Mouse (Mus musculus) intestine, postnatal 0 days (tissue): ENCODE data around the gene Ddrgk1. TPM values are rescaled to one million over a fixed set of nuclear protein-coding genes. Genes with fewer than 3 reads are reported as not detected.
"Not testable (repeated sequence)": the region's sequence is repeated elsewhere in the genome, so short reads cannot be mapped to it uniquely, and the experiment has no call there.

ENCODE experiments used
- ATAC-seq: fragments of 200-750 bp; cut with Nextera tagmentation; 2 replicates; pipeline ENCODE4 v1.8.0; 2017; ENCODE audit warnings: mild to moderate bottlenecking, moderate TSS enrichment, moderate library complexity
- H3K27ac ChIP-seq: fragments of 300-500 bp; sonication (generic); 2 replicates; pipeline ENCODE4 v1.5.1; 2014; ENCODE audit warnings: mild to moderate bottlenecking, low read depth, low read length, moderate library complexity
- H3K27me3 ChIP-seq: fragments of 300-500 bp; sonication (generic); replicated peaks from 2 replicates; pipeline ENCODE4 v1.6.1; 2014; ENCODE audit warnings: low read length, mixed read lengths; ENCODE audit not compliant: control insufficient read depth, insufficient read depth
- H3K36me3 ChIP-seq: fragments of 300-500 bp; sonication (generic); 2 replicates; pipeline ENCODE4 v1.6.1; 2014; ENCODE audit warnings: mild to moderate bottlenecking, moderate library complexity; ENCODE audit not compliant: control insufficient read depth, insufficient read depth
- H3K4me1 ChIP-seq: fragments of 300-500 bp; sonication (generic); replicated peaks from 2 replicates; pipeline ENCODE4 v1.6.1; 2014; ENCODE audit warnings: antibody characterized with exemption, low read length, mixed read lengths; ENCODE audit not compliant: control insufficient read depth, insufficient read depth
- H3K4me2 ChIP-seq: fragments of 300-500 bp; sonication (generic); replicated peaks from 2 replicates; pipeline ENCODE4 v1.6.1; 2014; ENCODE audit warnings: low read depth, mild to moderate bottlenecking, moderate library complexity
- H3K4me3 ChIP-seq: fragments of 300-500 bp; sonication (generic); 2 replicates; pipeline ENCODE4 v1.5.1; 2014; ENCODE audit warnings: low read depth, low read length
- H3K9ac ChIP-seq: fragments of 300-500 bp; sonication (generic); 2 replicates; pipeline ENCODE4 v1.6.1; 2014; ENCODE audit warnings: mild to moderate bottlenecking, low read depth, low read length
- H3K9me3 ChIP-seq: fragments of 300-500 bp; sonication (generic); 2 replicates; pipeline ENCODE4 v1.6.1; 2016; ENCODE audit warnings: mixed run types; ENCODE audit not compliant: control insufficient read depth
- CTCF ChIP-seq: sonication (generic); IDR thresholded peaks from 2 replicates; pipeline ENCODE4 v1.5.1; 2016; ENCODE audit warnings: low read depth, mild to moderate bottlenecking, control low read depth, antibody characterized with exemption, moderate library complexity
- WGBS: fragments of 180-500 bp; shearing (Covaris S2); extraction: QIAGEN DNeasy Blood & Tissue Kit; methylation state at CpG from one replicate; pipeline ENCODE4 v1.1.7; 2014; 5-methylcytosine and 5-hydroxymethylcytosine counted together
- polyA plus RNA-seq: library from polyadenylated mRNA; unstranded; fragments of >200 nt; fragmentation: Nextera tagmentation; extraction: Ambion mirVana; gene quantifications from 2 replicates; pipeline ENCODE4 v1.2.1, GENCODE M21; 2015

Gene Ddrgk1
- polyA plus RNA-seq, 1 experiment from 2014 or later: 118 TPM

DNA sequence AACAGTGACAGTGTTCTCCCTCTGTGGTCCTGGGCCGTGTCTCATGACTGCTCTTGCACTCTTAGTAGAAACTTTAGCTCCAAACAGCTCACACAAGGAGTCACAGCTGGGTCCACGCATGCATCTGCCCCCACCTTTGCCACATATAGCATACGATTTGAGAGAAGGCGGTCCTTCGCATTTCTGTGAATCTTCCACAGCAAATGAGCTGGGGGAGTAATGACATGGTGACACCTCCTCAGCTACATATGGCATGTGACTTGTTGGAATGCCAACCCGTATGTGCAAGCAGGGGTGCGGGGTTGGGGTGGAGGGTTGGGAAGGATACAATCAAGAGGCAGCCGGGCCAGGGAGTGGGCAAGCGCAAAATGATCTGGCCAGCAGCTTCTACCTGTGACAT is 7.9 kb downstream of the Ddrgk1 start:
- no peak overlapping the region for H3K4me3 ChIP-seq
- no peak overlapping the region for H3K4me2 ChIP-seq
- peaks cover 76% of the 10 kb centered on the region for H3K36me3 ChIP-seq
- WGBS: 94% methylated on average over 9 of the region's 9 CpGs
- no peaks in the 10 kb centered on the region for H3K4me1 ChIP-seq
- no peaks in the 10 kb centered on the region for H3K9me3 ChIP-seq
- H3K27ac ChIP-seq: no peak overlapping the region
- no peak for TF ChIP-seq CTCF
- H3K9ac ChIP-seq: no peak overlapping the region
- no peaks in the 10 kb centered on the region for H3K27me3 ChIP-seq
- no peak for ATAC-seq

DNA sequence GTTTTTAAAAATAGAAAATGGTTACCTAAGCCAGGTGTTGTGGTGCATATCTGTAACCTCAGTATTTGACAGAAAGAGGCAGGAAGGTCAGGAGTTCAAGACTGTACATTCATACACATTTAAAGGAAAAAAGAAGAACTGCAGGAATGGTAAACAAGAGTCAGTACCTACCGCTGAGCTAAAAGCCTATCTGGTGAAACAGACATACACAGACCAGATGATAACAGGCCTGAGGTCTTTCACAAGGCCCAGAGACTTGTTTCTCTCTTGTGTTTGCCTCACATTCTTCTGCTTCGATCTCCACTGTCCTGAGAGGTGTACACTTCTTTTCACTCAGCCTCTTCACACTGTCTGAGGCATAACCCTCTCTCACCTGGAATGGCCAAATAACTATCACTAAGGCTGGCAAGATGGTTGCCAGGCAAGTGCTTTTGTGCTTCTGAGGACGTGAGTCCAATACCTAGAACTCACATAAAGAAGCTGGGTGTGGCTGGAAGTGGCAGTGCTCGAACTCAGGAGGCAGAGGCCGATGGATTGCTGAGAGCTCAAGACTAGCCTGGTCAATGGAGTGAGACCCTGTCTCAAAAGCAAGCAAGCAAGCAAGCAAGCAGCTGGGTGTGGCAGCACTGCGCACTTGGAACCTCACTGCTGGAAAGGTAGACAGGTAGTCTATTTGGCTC is 8.7 kb downstream of the Ddrgk1 start:
- Histone ChIP-seq H3K36me3 (peaks cover 69% of the 10 kb centered on the region), H3K9me3 (no peaks in the 10 kb centered on the region), H3K9ac (no peak overlapping the region), H3K27me3 (no peaks in the 10 kb centered on the region), H3K27ac (no peak overlapping the region), H3K4me2 (no peak overlapping the region), H3K4me3 (no peak overlapping the region), H3K4me1 (no peaks in the 10 kb centered on the region)
- 90% methylated on average over 6 of the region's 6 CpGs for WGBS
- no peak for ATAC-seq
- TF ChIP-seq CTCF: no peak

GRCm38 (mm10) chr2:130653760-130654159 is 10.7 kb downstream of the Ddrgk1 start:
- H3K4me3 ChIP-seq: no peak overlapping the region
- peaks cover 51% of the 10 kb centered on the region for H3K36me3 ChIP-seq
- H3K9ac ChIP-seq: no peak overlapping the region
- no peak for ATAC-seq
- no peak overlapping the region for H3K27ac ChIP-seq
- 81% methylated on average over 1 of the region's 1 CpGs for WGBS
- no peaks in the 10 kb centered on the region for H3K9me3 ChIP-seq
- H3K27me3 ChIP-seq: no peaks in the 10 kb centered on the region
- H3K4me1 ChIP-seq: no peaks in the 10 kb centered on the region
- TF ChIP-seq CTCF: no peak
- H3K4me2 ChIP-seq: no peak overlapping the region

DNA sequence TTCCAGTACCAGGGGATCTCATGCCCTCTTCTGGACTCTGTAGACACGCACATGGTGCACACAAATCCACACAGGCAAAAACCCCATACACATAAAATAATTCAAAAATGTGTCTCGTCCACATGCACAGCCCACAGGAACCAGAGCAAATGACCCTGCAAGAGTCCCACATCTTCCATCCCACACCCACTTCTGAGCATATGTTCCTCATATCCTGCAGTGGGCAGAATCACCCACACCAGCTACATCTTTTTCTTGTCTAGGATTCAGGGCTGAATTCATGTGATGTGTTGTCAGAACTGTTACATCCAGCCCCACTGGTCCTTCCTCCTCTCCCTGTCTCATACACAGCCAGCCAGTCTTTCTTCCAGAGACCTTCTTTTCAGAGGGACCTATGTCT is 11.2 kb downstream of the Ddrgk1 start:
- peaks cover 46% of the 10 kb centered on the region for H3K36me3 ChIP-seq
- no peaks in the 10 kb centered on the region for H3K9me3 ChIP-seq
- H3K27me3 ChIP-seq: no peaks in the 10 kb centered on the region
- 92% methylated on average over 2 of the region's 2 CpGs for WGBS
- H3K27ac ChIP-seq: no peak overlapping the region
- H3K4me2 ChIP-seq: no peak overlapping the region
- ATAC-seq: no peak
- H3K4me1 ChIP-seq: no peaks in the 10 kb centered on the region
- H3K4me3 ChIP-seq: no peak overlapping the region
- H3K9ac ChIP-seq: no peak overlapping the region
- no peak for TF ChIP-seq CTCF

DNA sequence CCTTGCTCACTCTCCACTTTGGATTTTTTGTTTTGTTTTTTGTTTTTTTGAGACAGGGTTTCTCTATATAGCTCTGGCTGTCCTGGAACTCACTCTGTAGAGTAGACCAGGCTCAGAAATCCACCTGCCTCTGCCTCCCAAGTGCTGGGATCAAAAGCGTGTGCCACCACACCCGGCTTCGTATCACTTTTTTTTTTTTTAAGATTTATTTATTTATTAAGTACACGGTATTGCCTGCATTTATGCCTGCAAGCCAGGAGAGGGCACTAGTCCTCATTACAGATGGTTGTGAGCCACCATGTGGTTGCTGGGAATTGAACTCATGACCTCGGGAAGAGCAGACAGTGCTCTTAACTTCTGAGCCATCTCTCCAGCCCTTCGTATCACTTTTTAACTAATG is 15.4 kb downstream of the Ddrgk1 start:
- not testable (repeated sequence) for H3K27ac ChIP-seq, ATAC-seq, H3K4me3 ChIP-seq, H3K9ac ChIP-seq, H3K4me2 ChIP-seq, H3K9me3 ChIP-seq, H3K4me1 ChIP-seq, H3K27me3 ChIP-seq, H3K36me3 ChIP-seq
- 82% methylated on average over 6 of the region's 6 CpGs for WGBS

DNA sequence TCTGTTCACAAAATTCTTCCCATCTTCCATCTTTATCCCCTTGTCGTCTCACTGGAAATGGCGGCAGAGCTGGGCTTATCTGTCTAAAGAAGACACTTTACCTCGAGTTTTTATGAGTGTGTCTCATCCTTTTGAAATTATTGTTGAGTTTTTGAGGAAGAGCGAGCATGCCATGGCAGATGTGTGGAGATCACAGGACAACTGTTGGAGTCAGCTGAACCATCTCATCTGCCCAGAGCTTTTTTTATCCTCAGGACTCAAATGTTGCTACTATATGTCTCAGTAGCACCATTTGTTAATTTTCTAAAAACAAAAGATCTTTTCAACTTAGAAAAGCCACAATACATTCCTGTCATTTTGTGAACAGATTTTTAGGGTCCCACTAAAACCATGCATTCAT is 19.3 kb downstream of the Ddrgk1 start:
- Histone ChIP-seq H3K27me3 (no peaks in the 10 kb centered on the region), H3K4me2 (no peak overlapping the region), H3K4me1 (no peaks in the 10 kb centered on the region; the same call in 1 of the 2 replicates), H3K27ac (no peak overlapping the region), H3K9ac (no peak overlapping the region), H3K4me3 (no peak overlapping the region), H3K36me3 (no peaks in the 10 kb centered on the region), H3K9me3 (no peaks in the 10 kb centered on the region)
- ATAC-seq: no peak
- TF ChIP-seq CTCF: no peak
- WGBS: 85% methylated on average over 4 of the region's 4 CpGs
